Mouse (Mus musculus): ENCODE data around the gene Igfbp3.

- TF ChIP-seq CTCF (IDR thresholded peaks at IDR 0.05; ENCODE audit: borderline replicate concordance, insufficient read depth, low read depth, low read length), result no peak
- no peak for TF ChIP-seq POLR2A (IDR thresholded peaks at IDR 0.05; ENCODE audit: borderline replicate concordance, insufficient read depth, low read length)
Observed at GRCm38 (mm10) chr11:7202206-7202605, 11.5 kb downstream of the Igfbp3 start.
